Mouse (Mus musculus) CH12.LX (cell line): ENCODE measurements around the gene Gon7.

Experiments
- BHLHE40 ChIP-seq: IDR thresholded peaks from 2 replicates; pipeline ENCODE4 v1.6.1; 2011; ENCODE audit warnings: mild to moderate bottlenecking, low read depth, low read length, improper control_type of control experiment
- JUND ChIP-seq: conservative IDR thresholded peaks from 2 replicates; pipeline ENCODE4 v1.6.1; 2011; ENCODE audit warnings: low read depth, low read length, improper control_type of control experiment
- RAD21 ChIP-seq: IDR thresholded peaks from 2 replicates; pipeline ENCODE4 v1.6.1; 2011; ENCODE audit warnings: low read depth, mild to moderate bottlenecking, low read length, improper control_type of control experiment, moderate library complexity

- TF ChIP-seq BHLHE40 = no peak
- no peak for TF ChIP-seq JUND
- TF ChIP-seq RAD21 = no peak; the same call in none of the 2 replicates
Observed at GRCm38 (mm10) chr12:102779452-102779851, 21.8 kb upstream of the Gon7 start.
